Mouse (Mus musculus) erythroblast, embryonic 14.5 days (primary cell): ENCODE measurements at regions not wholly inside any gene's neighbourhood (a gene's known extent, or its start where the extent isn't known, plus 50 kb on each side); places are given as distances from the start of the nearest gene placed in this dataset.

Experiments used
- GATA1 ChIP-seq: IDR thresholded peaks from 2 replicates; pipeline ENCODE4 v1.6.1; 2012; ENCODE audit warnings: low read length, inconsistent platforms, mixed read lengths
- TAL1 ChIP-seq: IDR thresholded peaks from 3 replicates; pipeline ENCODE4 v1.6.1; 2012; ENCODE audit warnings: low read length, inconsistent platforms, mixed read lengths

DNA sequence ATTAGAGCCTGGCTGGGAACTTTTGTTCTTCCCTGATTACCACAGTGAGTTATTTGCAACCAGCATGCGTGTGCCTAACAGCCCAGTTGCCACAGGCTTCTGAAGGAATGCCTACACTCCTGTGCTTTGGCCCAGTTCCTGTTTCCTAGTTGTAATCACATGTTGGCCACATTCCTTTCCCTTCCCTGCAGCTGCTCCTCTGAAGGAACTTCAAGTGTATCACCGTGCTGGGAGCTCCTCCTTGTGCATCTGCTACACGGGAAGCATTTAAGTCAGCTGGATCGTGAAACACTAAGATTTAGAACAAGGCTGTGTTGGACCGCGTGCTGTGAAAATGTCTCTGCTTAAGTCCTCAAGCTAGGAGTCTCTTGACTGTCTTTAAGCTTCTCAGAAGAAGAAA, 302.3 kb upstream of the Cntn5 start:
- no peak for TF ChIP-seq TAL1
- TF ChIP-seq GATA1, result no peak
